Mouse (Mus musculus) cerebellum, adult 18-20 months (tissue): ENCODE measurements around the gene Gm527.

Source experiments
- DNase-seq, 2 experiments: peaks; one replicate each; pipeline ENCODE4 v3.0.0; 2021

Gene Gm527

DNA sequence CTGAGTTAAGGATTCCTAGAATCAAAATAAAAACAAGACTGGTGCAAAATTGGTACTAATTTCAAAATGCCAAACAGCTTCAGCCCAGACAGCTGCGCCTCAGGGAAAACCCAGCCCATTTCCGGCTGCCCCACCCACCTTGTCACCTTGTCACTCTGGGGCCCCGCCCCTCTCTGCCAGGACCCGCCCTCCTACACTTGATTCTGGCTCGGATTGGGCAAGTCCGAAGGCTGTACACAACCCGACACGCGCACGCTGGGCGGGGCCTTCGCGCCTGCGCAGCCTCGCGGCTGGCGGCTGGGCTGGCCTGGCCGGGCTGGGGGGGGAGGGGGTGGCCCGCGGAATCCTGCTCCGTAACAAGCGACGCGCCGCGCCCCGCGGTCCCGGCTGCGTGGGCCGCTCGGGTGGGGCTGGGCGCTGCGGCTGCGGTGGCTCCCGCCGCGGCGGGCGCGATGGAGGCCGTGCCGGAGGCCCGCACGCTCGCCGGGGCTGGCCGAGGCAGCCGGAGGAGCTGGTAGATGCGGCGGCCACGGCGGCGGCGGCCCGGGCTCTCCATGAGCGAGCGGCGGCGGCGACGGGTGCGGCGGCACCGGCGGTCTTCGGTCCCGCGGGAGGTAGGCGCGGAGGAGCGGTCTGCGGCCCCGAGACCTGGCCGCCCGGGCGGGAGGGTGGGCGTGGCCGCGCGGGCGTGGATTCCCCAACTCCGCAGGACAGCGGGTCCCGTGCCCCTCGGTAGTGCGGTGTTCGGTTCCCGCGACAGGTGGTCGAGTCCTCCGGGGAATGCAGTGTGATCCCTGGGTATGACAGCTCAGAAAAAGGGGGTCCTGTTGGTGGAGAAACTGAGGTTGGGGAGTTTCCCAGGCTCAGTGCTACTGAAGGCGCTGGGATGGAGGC, at the start of gene Gm527:
Gene Gm527, plus strand, starts transcription at position 329 of the 894 bp plus-strand sequence.
- DNase-seq: peak; percentile 96 to 98

DNA sequence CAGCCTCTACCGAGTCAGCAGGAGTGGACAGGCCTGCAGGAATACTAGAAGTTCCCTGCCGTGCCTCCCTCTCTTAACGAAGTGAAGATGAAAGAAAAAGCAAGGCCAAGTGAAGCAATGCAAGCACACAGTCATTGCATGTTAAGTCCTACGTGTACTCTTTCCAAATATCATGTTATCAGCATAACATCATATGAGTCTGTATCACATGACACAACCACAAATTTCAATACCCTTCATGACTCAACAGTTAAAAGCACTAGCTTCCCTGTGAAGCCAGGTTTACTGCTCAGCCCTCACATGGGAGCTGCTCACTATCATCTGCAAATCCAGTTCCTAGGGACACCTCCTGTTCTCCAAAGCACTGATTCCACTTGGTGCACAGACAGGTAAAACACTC, 46.6 kb upstream of the Gm527 start:
- DNase-seq: no peak

DNA sequence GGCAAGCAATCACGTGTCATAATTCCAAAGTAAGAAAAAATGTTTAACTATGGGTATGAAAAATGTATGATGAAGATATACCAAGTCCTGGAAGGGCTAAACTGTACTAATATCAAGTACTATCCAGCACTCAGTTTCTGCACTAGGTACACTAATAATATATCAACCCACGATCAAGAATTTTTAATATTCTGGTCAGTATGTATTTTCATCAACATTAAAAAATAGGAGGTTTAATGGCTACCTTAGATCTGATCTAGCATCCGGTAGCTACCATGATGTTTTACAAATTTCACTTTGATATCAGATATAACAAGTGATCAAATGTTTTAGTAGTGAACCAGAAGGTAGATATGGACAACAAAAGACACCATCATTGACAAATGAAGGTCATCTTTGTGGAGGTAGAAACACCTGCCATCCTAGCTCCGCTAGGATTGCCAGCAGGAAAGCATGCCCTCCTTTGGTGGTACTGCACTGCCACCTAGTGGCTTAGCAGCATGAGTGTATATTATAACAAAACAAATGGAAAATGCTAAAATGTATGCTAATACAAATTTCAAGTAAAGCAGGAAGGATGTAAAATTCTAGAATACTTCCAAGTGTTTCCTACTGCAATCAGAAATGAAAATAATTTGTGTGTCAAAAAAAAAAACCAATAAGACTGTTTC, 20.5 kb upstream of the Gm527 start:
- DNase-seq: peak; percentile 63 to 66

DNA sequence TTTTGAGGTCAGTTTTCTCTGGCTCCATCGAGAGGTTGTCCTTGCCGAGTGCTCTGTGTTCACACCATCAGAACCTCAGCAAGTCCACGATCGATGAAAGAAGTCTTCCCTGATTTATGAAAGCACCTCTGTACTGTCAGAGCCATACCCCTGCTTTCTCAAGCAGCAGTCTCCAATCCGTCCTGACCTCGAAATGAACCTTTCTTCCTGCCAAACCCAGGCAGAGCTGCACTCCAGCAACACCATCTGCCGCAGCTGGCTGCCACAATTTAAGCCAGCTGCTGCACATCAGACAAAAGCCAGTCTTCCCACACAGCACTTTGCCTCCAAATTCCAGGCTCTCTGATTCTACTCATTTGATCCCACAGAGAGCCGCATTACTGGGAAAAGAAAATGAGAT, 15.2 kb upstream of the Gm527 start:
- DNase-seq: no peak

DNA sequence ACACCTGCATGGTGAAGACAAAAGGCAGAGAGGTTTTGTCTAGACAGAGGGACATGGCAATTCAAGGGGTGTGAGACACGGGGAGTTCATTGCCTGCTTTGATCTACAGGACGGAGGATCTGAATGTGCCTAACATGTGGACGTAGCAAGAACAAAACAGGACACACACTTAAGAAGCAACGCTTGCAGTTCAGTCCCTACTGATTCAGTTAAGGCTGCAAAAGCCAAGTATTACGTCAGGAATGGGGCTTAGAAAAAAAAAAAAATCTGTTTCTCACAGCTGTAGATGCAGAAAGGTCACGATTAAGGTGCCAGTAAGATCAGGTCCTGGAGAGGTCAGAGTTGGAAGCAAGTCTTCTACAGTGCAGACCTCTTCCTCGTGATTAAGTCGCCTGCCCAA, 14.5 kb upstream of the Gm527 start:
- no peak for DNase-seq

DNA sequence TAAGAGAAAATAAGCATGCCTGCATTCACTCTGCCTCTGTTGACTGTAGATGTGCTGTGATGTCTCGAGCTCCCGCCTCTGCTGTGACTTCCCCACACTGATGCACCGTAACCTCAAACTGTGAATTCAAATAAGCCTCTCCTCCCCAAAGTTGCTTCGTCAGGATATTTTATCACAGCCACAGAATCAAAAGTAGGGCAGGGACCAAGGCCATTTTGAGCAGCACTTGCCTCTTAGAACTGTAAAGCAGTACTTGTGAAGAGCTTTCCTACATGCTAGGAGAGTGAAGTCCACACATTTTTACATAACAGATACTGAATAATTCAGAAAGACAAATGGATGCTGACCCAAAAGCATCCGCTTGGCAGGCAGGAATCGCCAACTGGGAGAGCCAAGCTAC, 4.7 kb upstream of the Gm527 start:
- DNase-seq: no peak

DNA sequence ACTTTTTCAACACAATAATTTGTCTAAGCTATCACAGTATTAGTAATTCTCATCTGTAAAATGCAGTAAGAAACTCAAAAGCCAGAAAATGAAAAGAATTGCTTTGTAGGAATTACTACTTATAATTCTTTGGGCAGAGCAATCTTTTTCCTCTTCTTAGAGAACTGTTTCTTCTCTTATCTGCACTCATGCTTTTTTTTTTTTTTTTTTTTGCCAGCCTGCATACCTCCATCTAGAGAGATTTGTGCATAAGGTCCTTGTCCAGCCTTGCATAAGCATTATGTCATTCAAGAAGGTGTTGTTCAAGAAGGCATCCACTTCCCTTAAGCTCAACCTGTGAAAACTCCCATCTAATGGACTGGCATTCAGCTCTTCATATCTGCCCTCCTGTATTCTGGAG, 971 bp upstream of the Gm527 start:
- DNase-seq: no peak

DNA sequence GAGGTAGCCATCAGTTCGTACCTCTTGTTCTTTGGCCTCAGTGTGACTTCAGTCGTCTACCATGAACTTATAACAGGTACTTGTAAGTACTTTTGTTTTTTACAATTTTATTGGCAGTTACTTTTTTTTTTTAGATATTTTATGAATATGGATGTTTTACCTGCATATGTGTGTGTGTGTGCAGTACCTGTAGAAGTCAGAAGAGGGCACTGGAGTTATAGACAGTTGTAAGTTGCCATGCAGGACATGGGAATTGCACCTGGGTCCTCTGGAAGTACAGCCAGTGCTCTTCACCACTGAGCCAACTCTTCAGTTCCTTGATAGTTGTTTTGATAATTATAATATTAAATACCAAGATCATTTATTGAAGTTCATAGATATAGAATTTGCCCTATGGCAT, 19.8 kb downstream of the Gm527 start:
- no peak for DNase-seq

DNA sequence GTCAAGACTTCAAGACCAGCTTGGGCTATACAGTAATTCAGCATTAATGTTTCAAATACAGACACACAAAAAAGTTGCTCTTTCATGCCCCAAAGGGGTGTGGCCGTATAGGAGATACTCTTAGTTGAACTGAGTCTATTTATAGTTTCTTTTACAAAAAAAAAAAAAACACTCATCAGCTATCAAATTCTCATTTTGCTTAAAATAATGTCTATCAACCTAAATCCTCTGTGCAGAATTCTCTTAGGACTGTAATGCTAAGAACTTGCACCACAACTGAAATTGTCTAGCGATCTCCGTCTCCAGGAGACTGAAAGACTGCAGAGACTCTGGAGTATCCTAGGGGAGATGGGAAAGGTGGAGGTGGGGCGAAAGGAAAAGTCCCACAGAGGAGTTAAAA, 46.9 kb downstream of the Gm527 start:
- DNase-seq: no peak

DNA sequence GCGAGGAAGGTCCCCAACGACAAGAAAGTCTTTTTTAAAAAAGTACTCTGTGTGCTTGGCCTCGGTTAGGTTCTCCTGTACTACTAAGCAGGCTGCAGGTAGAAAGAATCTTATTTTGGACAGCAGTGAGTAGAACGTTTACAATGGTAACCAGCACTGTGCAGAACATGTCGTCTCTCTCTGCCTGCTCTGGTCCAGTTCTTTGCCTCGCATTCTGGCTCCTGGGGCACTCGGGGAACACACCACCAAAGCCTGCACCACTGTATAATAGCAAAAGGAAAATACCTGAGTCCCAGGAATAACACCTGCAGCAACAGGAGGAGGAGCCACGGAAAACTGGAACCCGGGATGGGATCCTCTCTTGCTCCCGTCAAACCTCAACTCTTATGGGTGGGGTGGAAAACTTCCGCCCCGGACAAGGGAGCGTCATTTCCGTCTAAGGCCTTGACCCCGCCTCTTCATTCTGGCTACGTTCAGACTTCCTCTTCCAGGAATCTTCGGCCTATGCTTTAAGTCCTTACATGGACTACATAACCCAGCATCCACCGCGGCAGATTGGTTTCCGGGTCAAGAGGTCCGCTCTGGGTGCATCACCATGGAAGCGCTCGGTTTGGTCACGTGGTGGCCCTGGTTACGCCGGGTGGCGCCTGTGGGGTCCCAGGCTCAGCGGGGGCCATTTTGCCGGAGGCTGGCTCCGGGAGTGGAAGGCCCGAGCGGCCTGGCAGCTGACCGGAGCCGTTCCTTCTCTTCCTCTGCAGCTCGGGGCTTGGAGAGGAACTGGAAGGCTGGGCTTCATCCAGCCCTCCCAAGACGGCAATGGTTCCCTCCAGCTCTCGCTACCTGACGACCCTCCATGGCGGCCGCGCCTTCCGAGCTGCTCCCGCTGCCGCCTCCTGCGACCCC, 47.7 kb downstream of the Gm527 start, which contains the start of the genes Klhl28 and Togaram1:
Gene Klhl28, minus strand, starts transcription at position 411 of the 903 bp plus-strand sequence.
Gene Togaram1, plus strand, starts transcription at position 681 of the 903 bp plus-strand sequence.
- peak; percentile 97 to 100 for DNase-seq

DNA sequence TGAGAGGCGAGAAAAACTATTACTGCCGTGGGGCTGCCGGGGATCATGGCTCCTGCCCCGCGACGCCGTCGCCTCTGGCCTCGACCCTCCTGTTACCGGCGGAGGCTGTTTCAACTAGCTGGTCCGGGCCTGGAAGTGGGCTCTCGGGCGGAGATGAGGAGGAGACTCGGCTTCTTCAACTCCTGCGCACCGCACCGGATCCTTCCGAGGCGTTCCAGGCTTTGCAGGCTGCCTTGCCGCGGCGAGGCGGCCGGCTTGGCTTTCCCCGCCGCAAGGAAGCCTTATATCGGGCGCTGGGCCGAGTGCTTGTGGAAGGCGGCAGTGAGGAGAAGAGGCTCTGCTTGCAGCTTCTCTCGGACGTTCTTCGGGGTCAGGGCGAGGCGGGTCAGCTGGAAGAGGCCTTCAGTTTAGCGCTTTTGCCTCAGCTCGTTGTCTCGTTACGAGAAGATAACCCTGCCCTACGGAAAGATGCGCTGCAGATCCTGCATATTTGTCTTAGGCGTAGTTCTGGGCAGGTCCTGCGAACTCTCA, 48.5 kb downstream of the Gm527 start:
- DNase-seq: peak; percentile 41 to 62

DNA sequence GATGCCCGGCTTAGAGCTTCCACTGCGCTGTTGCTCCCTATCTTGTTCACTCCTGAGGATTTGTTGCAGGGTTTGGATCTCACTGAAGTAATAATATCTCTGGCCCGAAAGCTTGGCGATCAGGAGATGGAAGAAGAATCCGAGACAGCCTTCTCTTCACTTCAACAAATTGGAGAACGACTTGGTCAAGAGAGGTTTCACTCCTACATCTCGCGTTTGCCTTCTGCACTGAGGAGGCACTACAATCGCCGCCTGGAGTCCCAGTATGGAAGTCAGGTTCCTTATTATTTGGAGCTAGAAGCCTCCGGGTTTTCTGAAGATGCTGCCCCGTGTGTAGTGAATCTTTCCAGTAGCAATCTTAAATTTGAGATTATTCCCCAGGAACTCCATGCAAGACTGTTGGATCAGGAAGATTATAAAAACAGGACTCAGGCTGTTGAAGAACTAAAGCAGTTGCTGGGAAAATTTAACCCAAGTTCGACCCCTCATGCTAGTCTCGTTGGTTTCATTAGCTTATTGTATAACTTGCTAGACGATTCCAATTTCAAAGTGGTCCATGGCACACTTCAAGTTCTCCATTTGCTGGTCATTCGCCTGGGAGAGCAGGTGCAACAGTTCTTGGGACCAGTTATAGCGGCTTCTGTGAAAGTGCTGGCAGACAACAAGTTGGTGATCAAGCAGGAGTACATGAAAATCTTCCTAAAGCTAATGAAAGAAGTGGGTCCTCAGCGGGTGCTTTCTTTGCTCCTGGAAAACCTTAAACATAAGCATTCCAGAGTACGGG, 49.1 kb downstream of the Gm527 start:
- peak in 1 of 2 experiments; percentile 11 for DNase-seq

DNA sequence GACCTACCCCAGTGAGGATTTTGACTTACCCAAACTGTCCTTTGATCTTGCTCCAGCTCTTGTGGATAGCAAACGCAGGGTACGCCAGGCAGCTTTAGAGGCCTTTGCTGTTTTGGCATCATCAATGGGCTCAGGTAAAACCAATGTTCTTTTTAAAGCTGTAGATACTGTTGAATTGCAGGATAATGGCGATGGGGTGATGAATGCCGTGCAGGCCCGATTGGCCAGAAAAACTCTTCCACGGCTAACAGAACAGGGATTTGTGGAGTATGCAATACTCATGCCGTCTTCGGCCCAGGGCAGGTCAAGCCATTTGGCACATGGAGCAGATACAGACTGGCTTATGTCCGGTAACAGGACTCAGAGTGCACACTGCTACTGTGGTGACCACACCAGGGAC, 49.8 kb downstream of the Gm527 start:
- peak in 1 of 2 experiments; percentile 21 for DNase-seq

DNA sequence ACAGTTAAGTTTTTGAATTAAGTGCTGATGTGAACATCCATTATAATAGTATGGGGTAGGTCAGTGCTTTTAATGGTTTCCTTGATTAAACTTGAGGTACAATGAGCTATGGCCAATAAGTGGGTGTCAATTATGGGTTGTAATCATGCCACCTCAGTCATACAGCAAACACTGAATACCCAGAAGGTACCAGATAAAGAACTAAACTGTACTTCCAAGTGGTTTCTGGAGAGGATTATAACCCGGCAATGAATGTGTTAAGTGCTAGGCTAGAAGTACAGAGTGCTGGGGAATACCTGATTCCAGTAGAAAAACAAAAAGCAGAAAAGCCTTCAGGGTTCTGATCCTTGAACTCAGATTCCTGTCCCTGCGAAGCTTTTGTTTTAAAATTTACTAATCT, 50.4 kb downstream of the Gm527 start:
- no peak for DNase-seq

DNA sequence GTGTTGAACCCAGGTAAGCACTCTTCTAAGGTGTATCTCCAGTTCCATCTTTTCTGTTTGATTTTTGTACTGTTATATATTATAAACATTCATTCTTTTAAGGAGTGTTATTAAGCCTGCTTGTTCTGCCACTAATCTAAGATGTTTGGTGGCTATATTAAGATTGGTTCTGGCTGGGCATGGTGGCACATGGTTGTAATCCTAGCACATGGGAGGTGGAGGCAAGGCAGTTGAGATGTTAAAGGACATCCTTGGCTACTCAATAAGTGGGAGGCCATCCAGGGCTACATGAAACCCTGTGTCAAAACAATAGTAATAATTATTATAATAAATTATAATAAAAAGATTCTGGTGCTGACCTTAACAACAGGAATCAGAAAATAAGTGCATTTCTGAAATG, 53.7 kb downstream of the Gm527 start:
- DNase-seq: no peak

DNA sequence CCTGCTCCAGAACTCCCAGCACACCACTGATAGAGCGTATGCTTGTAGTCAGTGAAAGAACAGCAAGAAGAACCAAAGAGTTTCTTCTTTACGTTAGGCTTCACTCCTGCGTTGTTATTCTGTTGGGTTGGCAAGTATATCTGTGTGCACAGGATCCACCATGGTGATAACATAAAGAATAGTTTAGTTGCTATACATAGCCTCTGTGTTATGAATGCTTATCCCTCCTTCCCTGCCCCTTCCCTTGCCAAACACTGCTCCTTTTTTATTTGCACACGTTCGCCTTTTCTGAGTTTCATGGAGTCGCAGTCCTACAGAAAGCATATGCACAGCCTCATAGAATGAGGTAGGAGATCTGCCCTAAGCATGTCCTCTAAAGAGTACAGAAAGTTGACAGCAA, 54.4 kb downstream of the Gm527 start:
- no peak for DNase-seq
